Mouse (Mus musculus): Measurements from ENCODE around the gene Trpt1.

Trpt1 gene

DNA sequence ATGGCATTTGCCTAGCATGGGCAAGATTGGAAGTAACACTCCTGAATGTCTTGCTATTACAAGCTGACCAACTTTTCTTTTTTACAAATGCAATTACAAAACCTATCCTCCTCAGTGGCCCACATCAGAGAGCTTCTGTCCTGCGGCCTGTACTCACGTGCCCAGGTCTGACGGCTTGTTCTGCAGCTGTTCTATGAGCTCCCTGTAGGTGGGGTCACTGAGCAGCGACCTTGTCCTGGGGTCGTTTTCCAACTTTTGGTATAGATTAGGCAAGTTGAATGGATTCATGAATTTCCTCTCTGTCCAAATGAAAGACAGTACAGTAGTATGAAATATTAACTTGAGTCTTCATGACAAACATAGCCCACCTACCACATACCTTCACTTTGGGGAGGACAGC is 38.1 kb downstream of the Trpt1 start:
- Histone ChIP-seq H3K36me3 (ENCODE audit: control insufficient read depth, insufficient read depth, low read length, poor library complexity, severe bottlenecking) (peaks cover 19% of the 10 kb centered on the region), H3K27me3 (ENCODE audit: control insufficient read depth, insufficient read depth, low read length, poor library complexity, severe bottlenecking) (no peaks in the 10 kb centered on the region)
- no peak for DNase-seq (ENCODE audit: low read depth, low spot score)

DNA sequence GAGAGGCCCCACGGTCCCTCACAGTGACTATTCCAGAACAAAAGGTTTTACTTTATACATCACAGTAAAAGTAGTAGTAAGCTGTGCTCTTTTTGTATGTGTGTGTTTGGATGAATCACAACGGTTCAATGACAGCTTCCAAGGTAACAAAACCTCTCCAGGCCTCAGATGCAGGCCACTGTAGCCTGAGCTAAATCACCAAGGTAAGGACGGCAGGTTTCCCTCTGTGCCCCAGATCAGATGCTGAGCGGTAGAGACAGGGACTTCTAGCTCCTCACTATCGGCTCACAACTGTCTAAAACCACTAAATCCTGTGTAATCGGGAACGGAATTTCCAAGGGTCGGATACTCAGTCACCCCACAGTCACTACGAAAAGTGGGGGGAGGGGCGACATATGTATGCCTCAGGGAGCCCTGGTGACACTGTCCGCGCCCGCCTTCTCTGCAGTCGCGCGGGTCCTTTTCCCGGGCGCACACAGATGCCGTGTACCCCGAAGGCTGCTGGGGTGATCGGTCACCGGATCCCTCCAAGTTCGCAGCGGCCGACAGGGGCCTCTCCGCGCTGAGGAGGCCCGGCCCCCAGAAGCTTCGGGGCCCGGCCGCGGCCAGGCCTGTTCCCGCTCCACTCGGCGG is 43.3 kb downstream of the Trpt1 start:
- Histone ChIP-seq H3K36me3 (ENCODE audit: control insufficient read depth, insufficient read depth, low read length, poor library complexity, severe bottlenecking) (peaks cover 4% of the 10 kb centered on the region; the same call in 1 of the 2 replicates), H3K27me3 (ENCODE audit: control insufficient read depth, insufficient read depth, low read length, poor library complexity, severe bottlenecking) (no peaks in the 10 kb centered on the region)
- DNase-seq (ENCODE audit: low read depth, low spot score), result peak; percentile 73

DNA sequence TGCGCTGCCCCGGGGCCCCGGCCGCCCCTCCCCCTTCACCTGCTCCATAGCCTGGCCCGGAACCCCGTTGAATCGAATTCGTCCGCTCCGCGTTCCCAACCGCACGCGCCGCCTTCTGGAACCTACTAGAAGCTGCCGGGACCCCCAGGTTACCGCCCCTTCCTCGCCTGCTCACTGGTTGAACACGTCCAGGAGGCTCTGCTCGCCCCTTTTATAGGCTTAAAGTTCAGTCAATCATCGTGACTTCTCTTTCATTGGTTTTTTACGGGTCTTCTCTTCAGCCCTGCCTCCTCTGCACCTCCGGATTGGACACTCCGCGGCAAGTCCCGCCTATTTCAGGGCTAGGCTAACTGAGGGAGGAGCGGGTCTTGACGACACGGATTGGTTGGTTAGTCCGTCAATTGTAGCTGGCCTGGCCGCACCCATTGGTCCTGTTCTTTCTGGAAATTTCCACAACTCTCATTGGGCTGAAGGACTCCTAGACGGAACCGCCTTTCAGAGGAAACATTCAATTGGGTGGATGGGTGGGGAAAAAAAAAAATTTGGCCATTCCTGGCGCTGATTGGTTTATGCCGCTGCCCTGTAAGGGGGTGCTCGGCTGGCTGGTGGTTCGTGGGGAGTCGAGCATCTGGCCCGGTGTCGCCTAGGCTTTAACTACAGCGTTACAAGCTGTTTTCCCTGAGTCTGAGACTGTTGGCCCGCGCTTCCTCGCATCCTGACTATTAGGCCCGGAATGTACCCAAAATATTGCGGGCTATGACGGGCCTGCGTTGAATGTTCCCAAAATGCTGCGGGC is 44.1 kb downstream of the Trpt1 start, which contains the start of gene Stip1:
Gene Stip1 (minus strand): TSS at position 127 of the 796 bp plus-strand sequence.
- no peaks in the 10 kb centered on the region for H3K36me3 ChIP-seq (ENCODE audit: control insufficient read depth, insufficient read depth, low read length, poor library complexity, severe bottlenecking)
- no peaks in the 10 kb centered on the region for H3K27me3 ChIP-seq (ENCODE audit: control insufficient read depth, insufficient read depth, low read length, poor library complexity, severe bottlenecking)

DNA sequence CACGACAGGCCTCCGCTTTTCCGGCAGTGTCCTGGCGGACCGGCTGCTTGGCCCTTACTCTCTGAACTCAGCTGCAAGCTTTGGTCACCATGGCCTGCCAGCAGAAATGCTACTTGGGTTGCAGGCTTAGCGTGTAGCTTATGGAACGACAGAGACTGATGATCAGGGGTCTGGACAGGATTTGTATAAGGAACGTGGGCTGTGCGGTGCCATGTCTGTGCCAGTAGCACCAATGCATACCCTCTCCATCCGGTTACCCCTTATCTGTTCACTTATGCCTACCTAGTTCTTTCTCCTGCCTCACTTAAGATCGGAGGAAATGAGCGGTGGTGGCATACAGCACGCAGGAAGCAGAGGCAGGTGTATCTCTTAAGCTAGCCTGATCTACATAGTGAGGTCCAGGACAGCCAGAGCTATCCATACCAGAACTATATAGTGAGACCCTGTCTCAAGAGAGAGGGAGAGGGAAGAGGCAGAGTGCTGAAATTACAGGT is 44.8 kb downstream of the Trpt1 start:
- no peak for DNase-seq (ENCODE audit: low read depth, low spot score)
- Histone ChIP-seq H3K36me3 (ENCODE audit: control insufficient read depth, insufficient read depth, low read length, poor library complexity, severe bottlenecking) (no peaks in the 10 kb centered on the region), H3K27me3 (ENCODE audit: control insufficient read depth, insufficient read depth, low read length, poor library complexity, severe bottlenecking) (no peaks in the 10 kb centered on the region)

More for the DNA sequence above, 44.1 kb downstream of the Trpt1 start, which contains the start of gene Stip1:
- peak; percentile 100 for DNase-seq (ENCODE audit: low read depth, low spot score)

DNA sequence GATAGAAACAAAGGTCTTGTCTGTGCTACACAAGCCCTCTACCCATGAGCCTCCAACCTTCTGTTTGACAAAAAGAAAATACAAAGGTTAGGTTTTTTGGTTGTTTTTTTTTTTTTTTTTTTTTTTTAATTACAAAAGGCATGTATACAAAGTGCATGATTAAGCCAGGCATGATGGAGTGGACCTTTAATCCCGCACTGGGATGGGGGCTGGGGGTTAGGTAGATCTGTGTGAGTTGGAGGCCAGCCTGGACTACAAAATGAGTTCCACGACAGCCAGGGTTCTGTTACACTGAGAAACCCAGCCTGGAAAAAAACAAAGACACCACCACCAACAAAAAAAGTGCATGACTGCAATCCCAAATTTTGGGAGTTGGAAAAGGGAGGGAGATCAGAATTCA is 45.2 kb downstream of the Trpt1 start:
- Histone ChIP-seq H3K36me3 (ENCODE audit: control insufficient read depth, insufficient read depth, low read length, poor library complexity, severe bottlenecking) (no peaks in the 10 kb centered on the region), H3K27me3 (ENCODE audit: control insufficient read depth, insufficient read depth, low read length, poor library complexity, severe bottlenecking) (no peaks in the 10 kb centered on the region)
- no peak for DNase-seq (ENCODE audit: low read depth, low spot score)

DNA sequence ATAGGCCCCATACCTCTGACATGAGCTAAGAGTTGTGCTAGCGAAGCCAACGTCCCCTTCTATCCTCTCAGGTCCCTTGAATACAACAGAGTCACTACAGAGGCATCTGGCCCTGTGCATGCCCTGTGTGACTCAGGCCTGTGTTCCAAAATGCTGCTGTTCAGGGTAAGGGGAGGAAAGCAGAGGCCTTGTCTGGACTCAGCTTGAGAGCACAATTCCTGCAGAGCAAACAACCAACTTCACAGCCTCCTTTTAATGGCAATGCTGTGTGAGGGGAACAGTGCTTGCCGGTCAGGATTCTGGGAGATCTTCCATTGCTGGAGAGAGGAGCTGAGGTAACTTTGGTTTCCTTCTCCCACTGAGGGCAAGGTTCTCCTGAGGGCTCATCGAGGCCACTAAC is 48.3 kb downstream of the Trpt1 start:
- no peaks in the 10 kb centered on the region for H3K36me3 ChIP-seq (ENCODE audit: control insufficient read depth, insufficient read depth, low read length, poor library complexity, severe bottlenecking)
- no peak for DNase-seq (ENCODE audit: low read depth, low spot score)
- no peaks in the 10 kb centered on the region for H3K27me3 ChIP-seq (ENCODE audit: control insufficient read depth, insufficient read depth, low read length, poor library complexity, severe bottlenecking)

DNA sequence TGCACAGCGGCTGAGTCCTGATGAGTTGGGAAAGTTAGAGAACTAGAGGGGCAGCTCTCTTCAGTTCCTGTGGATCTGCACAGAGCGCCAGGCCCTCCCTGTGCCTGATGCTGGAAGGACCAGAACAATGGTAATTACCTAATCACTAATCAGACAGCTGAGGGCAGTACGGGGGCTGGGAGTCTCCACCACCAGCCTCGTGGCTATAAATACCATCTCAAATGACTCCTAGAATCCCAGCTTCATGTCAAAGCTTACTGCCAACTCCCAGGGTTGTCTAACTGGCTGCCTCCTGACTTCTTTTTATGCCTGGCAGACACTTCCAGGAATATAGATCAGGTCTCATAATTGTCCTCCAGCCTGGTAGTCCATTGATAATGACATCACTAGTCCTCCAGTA is 48.8 kb downstream of the Trpt1 start:
- DNase-seq (ENCODE audit: low read depth, low spot score), result no peak
- H3K36me3 ChIP-seq (ENCODE audit: control insufficient read depth, insufficient read depth, low read length, poor library complexity, severe bottlenecking), result no peaks in the 10 kb centered on the region
- H3K27me3 ChIP-seq (ENCODE audit: control insufficient read depth, insufficient read depth, low read length, poor library complexity, severe bottlenecking), result no peaks in the 10 kb centered on the region

Data from splenic B cell, adult 2 months (primary cell).